Mouse (Mus musculus) frontal cortex, adult 2 months (tissue): ENCODE measurements around the gene Megf11. TPM values are rescaled to one million over a fixed set of nuclear protein-coding genes. Genes with fewer than 3 reads are reported as not detected.
A peak's percentile ranks its signal among the peaks of the same experiment; 100 is the strongest.
"Not testable (repeated sequence)": the region's sequence is repeated elsewhere in the genome, so short reads cannot be mapped to it uniquely, and the experiment has no call there.

ENCODE experiments used
- DNase-seq, 2 experiments: peaks; one replicate each; pipeline ENCODE4 v3.0.0; 2022; ENCODE audit warnings: low spot score in 1 of 2; ENCODE audit errors: extremely low spot score in 1 of 2
- polyA plus RNA-seq: library from polyadenylated mRNA; depleted of rRNA; stranded (reverse); fragments of >200 nt; gene quantifications from 2 replicates; pipeline ENCODE4 v1.2.3, GENCODE M21; 2012

Gene Megf11
- polyA plus RNA-seq, 1 experiment, result 7.3 TPM

GRCm38 (mm10) chr9:64633169-64633568, 247.7 kb downstream of the Megf11 start:
- DNase-seq, result no peak

DNA sequence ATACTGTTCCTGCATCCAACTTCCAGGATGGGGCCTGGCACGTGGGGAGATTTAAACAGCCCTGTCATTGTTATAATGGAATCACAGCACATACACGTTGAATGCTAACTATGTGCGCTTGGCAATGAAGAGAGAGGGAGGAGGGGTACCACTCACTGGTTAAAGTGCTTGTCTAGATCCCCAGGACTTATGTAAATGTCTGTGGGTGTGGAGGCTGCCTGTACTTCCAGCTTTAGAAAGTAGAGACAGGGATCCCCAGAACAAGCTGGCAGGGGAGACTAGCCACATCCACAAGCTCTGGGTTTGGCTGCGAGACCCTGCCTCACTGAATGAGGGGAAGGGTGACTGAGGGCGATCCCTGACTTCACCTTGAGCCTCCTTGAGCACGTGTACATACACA, 250.7 kb downstream of the Megf11 start:
- peak; percentile 36 to 69 for DNase-seq

GRCm38 (mm10) chr9:64636961-64637360, 251.5 kb downstream of the Megf11 start:
- peak in 1 of 2 experiments; percentile 8 for DNase-seq

DNA sequence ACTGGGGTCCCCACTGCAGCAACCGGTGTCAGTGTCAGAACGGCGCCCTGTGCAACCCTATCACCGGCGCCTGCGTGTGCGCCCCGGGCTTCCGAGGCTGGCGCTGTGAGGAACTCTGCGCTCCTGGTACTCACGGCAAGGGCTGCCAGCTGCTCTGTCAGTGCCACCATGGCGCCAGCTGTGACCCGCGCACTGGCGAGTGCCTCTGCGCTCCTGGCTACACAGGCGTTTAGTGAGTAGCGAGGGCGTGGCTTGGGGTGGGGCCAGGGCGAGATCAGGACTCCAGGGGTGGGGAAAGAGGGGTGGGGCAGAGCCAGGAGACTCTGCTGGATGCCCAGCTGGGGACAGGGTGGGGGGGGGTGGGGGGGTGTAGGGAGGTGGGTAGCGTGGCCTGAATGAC, 252.8 kb downstream of the Megf11 start:
- DNase-seq, result no peak

GRCm38 (mm10) chr9:64639664-64640063, 254.2 kb downstream of the Megf11 start:
- DNase-seq, result peak; percentile 30 to 82

DNA sequence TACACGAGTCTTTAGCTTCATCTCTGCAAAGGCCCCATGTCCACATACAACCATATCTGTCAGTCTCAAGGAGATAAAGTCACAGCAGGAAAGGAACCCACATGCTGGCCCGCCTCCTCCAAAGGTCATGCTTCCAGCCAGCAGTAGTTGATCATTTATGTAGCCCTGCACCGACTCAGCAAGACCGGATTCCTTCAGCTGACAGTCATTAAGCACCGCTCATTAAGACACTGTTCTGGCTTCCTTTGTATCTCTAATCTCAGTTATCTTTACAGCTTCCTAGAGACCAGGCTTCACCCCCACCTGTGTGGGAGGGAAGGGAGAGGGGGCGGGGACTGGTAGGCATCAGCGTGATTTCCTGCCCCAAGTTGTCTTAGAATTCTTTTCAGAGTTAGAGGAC, 258.7 kb downstream of the Megf11 start:
- DNase-seq, result no peak

DNA sequence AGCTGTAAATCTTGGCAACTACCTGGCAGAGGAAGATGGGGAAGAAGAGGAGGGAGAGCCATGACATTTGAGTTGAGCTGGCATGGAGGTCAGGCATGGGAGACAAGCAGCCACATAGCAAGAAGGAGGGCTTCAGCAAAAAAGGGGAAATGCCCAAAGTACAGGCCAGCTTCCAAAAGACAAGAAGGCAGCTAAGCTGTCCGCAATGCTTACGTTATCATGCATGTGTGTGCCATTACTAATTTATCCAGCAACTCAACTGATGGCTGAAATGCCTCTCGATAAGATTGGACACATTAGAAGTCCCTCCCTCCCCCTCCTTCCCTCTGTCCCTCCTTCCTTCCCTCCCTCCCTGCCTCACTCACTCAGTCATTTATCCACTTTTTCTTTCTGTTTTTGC, 260.0 kb downstream of the Megf11 start:
- no peak for DNase-seq

DNA sequence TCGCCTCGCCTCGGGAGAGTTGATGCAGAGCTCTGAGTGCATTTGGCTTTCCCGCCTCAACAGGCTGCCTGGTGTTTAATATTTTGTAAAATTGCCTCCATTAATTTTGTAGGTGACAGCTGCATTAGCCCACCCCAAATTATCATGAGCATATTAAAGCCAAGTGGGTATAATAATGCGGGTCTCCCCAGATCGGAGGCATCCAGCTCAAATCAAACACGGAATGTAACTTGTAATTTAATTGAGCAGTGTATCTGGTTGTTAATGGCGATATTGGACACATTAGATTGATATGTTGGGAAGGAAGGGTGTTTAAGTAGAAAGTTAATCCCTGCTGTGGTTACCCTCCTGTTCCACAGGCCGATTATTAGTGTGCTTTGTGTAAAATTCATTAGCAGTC, 264.0 kb downstream of the Megf11 start:
- DNase-seq, result no peak

- DNase-seq, result no peak
Measured at GRCm38 (mm10) chr9:64649892-64650291, 264.5 kb downstream of the Megf11 start.

- no peak for DNase-seq
Measured at GRCm38 (mm10) chr9:64651181-64651580, 265.8 kb downstream of the Megf11 start.

- DNase-seq, result no peak
Measured at GRCm38 (mm10) chr9:64651689-64652088, 266.3 kb downstream of the Megf11 start.

GRCm38 (mm10) chr9:64652138-64652537, 266.7 kb downstream of the Megf11 start:
- DNase-seq, result no peak

- no peak for DNase-seq
Measured at GRCm38 (mm10) chr9:64652841-64653361, 267.5 kb downstream of the Megf11 start.

GRCm38 (mm10) chr9:64654723-64655122, 269.3 kb downstream of the Megf11 start:
- DNase-seq, result no peak

DNA sequence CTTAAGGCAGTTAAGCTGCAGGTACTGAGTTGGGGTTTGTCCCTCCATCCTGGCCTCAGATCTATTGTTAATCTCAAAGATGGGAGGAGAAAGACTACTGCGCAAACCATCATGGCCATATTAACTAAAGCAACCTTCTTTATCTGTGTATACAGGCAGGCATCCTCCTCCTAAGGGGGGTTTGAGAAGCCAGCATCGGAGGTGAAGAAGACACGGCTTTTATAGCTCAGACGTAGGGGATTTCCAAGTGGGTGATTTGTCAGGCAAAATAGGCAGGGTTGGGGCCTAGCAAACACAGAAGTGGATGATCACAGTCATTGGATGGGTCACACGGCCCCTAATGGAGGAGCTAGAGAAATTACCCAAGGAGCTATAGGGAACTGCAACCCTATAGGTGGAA, 271.2 kb downstream of the Megf11 start:
- DNase-seq, result no peak

DNA sequence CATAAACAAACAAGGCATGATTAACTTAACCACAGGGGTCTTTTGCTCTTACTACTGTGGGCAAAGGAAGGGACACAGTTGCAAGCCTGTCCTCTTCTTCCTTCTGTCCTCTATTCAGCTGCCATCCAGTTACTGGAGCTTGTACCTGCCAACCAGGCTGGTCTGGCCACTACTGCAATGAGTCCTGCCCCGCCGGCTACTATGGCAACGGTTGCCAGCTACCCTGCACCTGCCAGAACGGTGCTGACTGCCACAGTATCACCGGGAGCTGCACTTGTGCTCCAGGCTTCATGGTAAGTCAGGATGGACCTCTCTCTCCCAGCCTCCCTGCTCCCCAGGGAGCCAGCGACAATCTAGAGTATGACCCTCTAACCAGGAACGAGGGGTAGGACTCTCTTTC, 274.8 kb downstream of the Megf11 start:
- DNase-seq, result no peak

DNA sequence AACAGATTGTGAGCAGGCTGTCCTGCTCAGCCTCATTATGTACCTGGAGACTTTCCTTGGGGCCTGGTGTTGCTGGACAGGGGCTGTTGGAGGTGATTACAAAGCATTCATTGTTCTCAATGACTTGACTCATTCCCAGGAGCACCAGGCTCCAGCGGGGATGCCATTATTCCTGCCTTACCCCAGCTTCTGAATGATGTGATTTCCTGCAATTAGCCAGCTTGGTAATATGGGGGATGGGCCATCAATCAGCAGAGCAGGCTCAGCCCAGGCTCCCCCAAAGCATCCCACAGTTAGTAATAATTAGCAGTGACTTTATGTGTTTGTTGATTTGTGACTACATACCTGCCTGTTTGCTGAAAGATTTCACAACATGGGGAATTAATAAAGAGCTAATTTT, 279.2 kb downstream of the Megf11 start:
- DNase-seq, result no peak

GRCm38 (mm10) chr9:64666549-64666948, 281.1 kb downstream of the Megf11 start:
- DNase-seq, result no peak

- DNase-seq, result no peak
Measured at GRCm38 (mm10) chr9:64667513-64667912, 282.1 kb downstream of the Megf11 start.

- DNase-seq, result no peak
Measured at GRCm38 (mm10) chr9:64668001-64668400, 282.6 kb downstream of the Megf11 start.

DNA sequence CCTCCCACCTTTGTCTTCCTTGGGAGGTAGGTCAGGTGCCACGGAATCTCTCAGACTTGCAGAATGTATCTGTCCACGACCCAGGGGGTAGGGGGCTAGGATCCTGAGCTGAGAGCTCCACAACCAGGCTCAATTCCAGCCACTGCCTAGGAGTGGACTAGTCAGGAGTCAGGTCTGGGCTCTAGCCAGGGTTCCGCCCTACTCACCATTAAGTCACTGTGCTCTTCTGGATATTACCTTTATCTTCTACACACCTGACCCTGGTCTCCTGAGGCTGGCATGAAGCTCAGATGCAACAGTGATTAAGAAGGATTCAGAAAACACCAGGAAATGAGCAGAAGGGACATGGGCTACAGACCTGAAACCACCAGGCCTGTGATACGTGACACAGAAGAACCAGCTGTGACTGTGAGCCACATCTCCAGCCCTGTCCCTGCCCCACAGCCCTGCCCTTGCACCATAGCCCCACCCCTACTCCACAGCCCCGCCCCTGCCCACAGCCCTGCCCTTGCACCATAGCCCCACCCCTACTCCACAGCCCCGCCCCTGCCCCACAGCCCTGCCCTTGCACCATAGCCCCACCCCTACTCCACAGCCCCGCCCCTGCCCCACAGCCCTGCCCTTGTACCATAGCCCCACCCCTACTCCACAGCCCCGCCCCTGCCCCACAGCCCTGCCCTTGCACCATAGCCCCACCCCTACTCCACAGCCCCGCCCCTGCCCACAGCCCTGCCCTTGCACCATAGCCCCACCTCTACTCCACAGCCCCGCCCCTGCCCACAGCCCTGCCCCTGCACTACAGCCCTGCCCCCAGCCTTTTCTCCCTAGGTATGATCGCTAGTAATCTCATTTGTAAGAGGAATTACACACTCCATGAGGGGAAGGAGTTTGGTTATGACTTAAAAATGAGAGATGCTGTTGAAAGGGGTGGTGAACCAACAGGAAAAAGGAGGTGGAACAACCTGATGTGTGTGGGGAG, 286.2 kb downstream of the Megf11 start:
- not testable (repeated sequence) for DNase-seq
